Mouse (Mus musculus) layer of hippocampus, postnatal 14 days (tissue): Measurements from ENCODE around the gene Chpf. TPM values are rescaled to one million over a fixed set of nuclear protein-coding genes. Genes with fewer than 3 reads are reported as not detected.

Experiments used
- DNase-seq, 2 experiments: peaks; one replicate each; pipeline ENCODE4 v3.0.0; 2021 to 2022; ENCODE audit warnings: low spot score in 2 of 2, mixed read lengths in 1 of 2
- total RNA-seq, 2 experiments: library from RNA; stranded (reverse); gene quantifications; 2 replicates each; pipeline ENCODE4 v1.2.3; 2021

Chpf gene
- total RNA-seq, 2 experiments from 2014 or later, result 71.2 to 78.5 TPM

GRCm38 (mm10) chr1:75501905-75502304, 22.8 kb upstream of the Chpf start:
- no peak for DNase-seq

GRCm38 (mm10) chr1:75499441-75499840, 20.3 kb upstream of the Chpf start:
- DNase-seq, result no peak

- DNase-seq, result no peak
Measured at GRCm38 (mm10) chr1:75498897-75499296, 19.8 kb upstream of the Chpf start.

- no peak for DNase-seq
Measured at GRCm38 (mm10) chr1:75494878-75495548, 15.9 kb upstream of the Chpf start.

GRCm38 (mm10) chr1:75492579-75493170, 13.6 kb upstream of the Chpf start:
- DNase-seq, result no peak

GRCm38 (mm10) chr1:75490785-75491551, 11.9 kb upstream of the Chpf start:
- no peak for DNase-seq

GRCm38 (mm10) chr1:75487405-75488161, 8.5 kb upstream of the Chpf start:
- peak; percentile 52 to 63 for DNase-seq

- DNase-seq, result no peak
Measured at GRCm38 (mm10) chr1:75487040-75487404, 7.9 kb upstream of the Chpf start.

GRCm38 (mm10) chr1:75486561-75486960, 7.5 kb upstream of the Chpf start:
- DNase-seq, result no peak

- no peak for DNase-seq
Measured at GRCm38 (mm10) chr1:75480735-75481134, 1.6 kb upstream of the Chpf start.

GRCm38 (mm10) chr1:75480036-75480435, 929 bp upstream of the Chpf start:
- DNase-seq, result no peak

- DNase-seq, result no peak
Measured at GRCm38 (mm10) chr1:75479635-75479989, 505 bp upstream of the Chpf start.

- DNase-seq, result no peak
Measured at GRCm38 (mm10) chr1:75478497-75478896, 610 bp downstream of the Chpf start.

GRCm38 (mm10) chr1:75477966-75478290, 1.2 kb downstream of the Chpf start:
- DNase-seq, result no peak

GRCm38 (mm10) chr1:75477264-75477965, 1.7 kb downstream of the Chpf start:
- DNase-seq, result peak; percentile 81 to 82

GRCm38 (mm10) chr1:75476441-75476840, 2.7 kb downstream of the Chpf start:
- DNase-seq, result no peak

- DNase-seq, result no peak
Measured at GRCm38 (mm10) chr1:75469287-75469825, 9.8 kb downstream of the Chpf start.

- peak; percentile 84 to 86 for DNase-seq
Measured at GRCm38 (mm10) chr1:75467215-75467927, 11.7 kb downstream of the Chpf start.

GRCm38 (mm10) chr1:75463652-75464204, 15.4 kb downstream of the Chpf start:
- no peak for DNase-seq

GRCm38 (mm10) chr1:75462636-75463035, 16.5 kb downstream of the Chpf start:
- no peak for DNase-seq
